Mouse (Mus musculus) CH12.LX (cell line): ENCODE measurements around the gene Marveld2. TPM values are rescaled to one million over a fixed set of nuclear protein-coding genes. Genes with fewer than 3 reads are reported as not detected.

Experiments used
- DNase-seq: peaks from one replicate; pipeline ENCODE4 v3.0.0-alpha.2; 2013; ENCODE audit errors: extremely low read depth
- H3K27ac ChIP-seq: 2 replicates; pipeline ENCODE4 v1.5.1; 2012; ENCODE audit warnings: low read depth, mild to moderate bottlenecking, control low read depth, moderate library complexity; ENCODE audit not compliant: insufficient read depth
- H3K27me3 ChIP-seq: replicated peaks from 2 replicates; pipeline ENCODE3; 2012; ENCODE audit warnings: inconsistent platforms
- H3K36me3 ChIP-seq, 2 experiments: replicated peaks in 1 of 2; 2 replicates each; pipeline versions ENCODE3 to v1.6.1; 2012; ENCODE audit warnings: inconsistent platforms in 1 of 2, low read length in 1 of 2, mild to moderate bottlenecking in 1 of 2, mixed read lengths in 1 of 2, moderate library complexity in 1 of 2; ENCODE audit not compliant: control insufficient read depth in 1 of 2, insufficient read depth in 1 of 2
- H3K4me1 ChIP-seq, 2 experiments: 2 replicates each; pipeline ENCODE4 v1.6.1; 2012; ENCODE audit warnings: inconsistent platforms in 1 of 2, moderate library complexity in 1 of 2; ENCODE audit not compliant: insufficient read depth in 2 of 2, control insufficient read depth in 1 of 2
- H3K4me2 ChIP-seq: 2 replicates; pipeline ENCODE4 v1.6.1; 2012; ENCODE audit warnings: low read depth, mild to moderate bottlenecking, control low read depth; ENCODE audit not compliant: poor library complexity, insufficient read depth, severe bottlenecking
- H3K4me3 ChIP-seq, 3 experiments: fragments of 150-350 bp in 1 of 3; sonication (generic) in 1 of 3; replicated peaks in 1 of 3; 2 replicates each; pipeline versions ENCODE3 to v1.5.1; 2011 to 2012; ENCODE audit warnings: low read depth in 2 of 3, low read length in 2 of 3, mild to moderate bottlenecking in 2 of 3, moderate library complexity in 2 of 3, control low read depth in 1 of 3, improper control_type of control experiment in 1 of 3, inconsistent platforms in 1 of 3, mixed read lengths in 1 of 3; ENCODE audit not compliant: poor library complexity in 1 of 3
- H3K79me2 ChIP-seq: replicated peaks from 2 replicates; pipeline ENCODE4 v1.6.1; 2012; ENCODE audit warnings: mild to moderate bottlenecking, moderate library complexity; ENCODE audit not compliant: control insufficient read depth, poor library complexity, insufficient read depth, severe bottlenecking; ENCODE audit errors: extremely low read depth
- H3K9ac ChIP-seq: 2 replicates; pipeline ENCODE4 v1.6.1; 2012; ENCODE audit warnings: low read depth, mild to moderate bottlenecking, control low read depth, moderate library complexity; ENCODE audit not compliant: insufficient read depth
- H3K9me3 ChIP-seq: replicated peaks from 2 replicates; pipeline ENCODE3; 2012; ENCODE audit warnings: low read length, inconsistent platforms, mixed read lengths
- CHD2 ChIP-seq: IDR thresholded peaks from 2 replicates; pipeline ENCODE4 v1.6.1; 2011; ENCODE audit warnings: low read length, improper control_type of control experiment
- CTCF ChIP-seq, 2 experiments: IDR thresholded peaks in 1 of 2; conservative IDR thresholded peaks in 1 of 2; 2 replicates each; pipeline ENCODE4 v1.5.1; 2011 to 2012; ENCODE audit warnings: low read depth in 2 of 2, low read length in 2 of 2, improper control_type of control experiment in 1 of 2, inconsistent platforms in 1 of 2, mild to moderate bottlenecking in 1 of 2, moderate library complexity in 1 of 2
- E2F4 ChIP-seq: IDR thresholded peaks from 2 replicates; pipeline ENCODE4 v1.6.1; 2011; ENCODE audit warnings: low read depth, low read length, improper control_type of control experiment; ENCODE audit not compliant: insufficient replicate concordance
- ELF1 ChIP-seq: IDR thresholded peaks from 2 replicates; pipeline ENCODE4 v1.6.1; 2014; ENCODE audit warnings: low read depth, mild to moderate bottlenecking, inconsistent platforms, low read length, improper control_type of control experiment
- EP300 ChIP-seq: IDR thresholded peaks from 2 replicates; pipeline ENCODE4 v1.6.1; 2011; ENCODE audit warnings: low read length, improper control_type of control experiment
- MAFK ChIP-seq: IDR thresholded peaks from 2 replicates; pipeline ENCODE4 v1.6.1; 2011; ENCODE audit warnings: low read length, improper control_type of control experiment; ENCODE audit not compliant: insufficient replicate concordance
- MYC ChIP-seq: IDR thresholded peaks from 2 replicates; pipeline ENCODE4 v1.6.1; 2011; ENCODE audit warnings: low read depth, mild to moderate bottlenecking, improper control_type of control experiment, low read length
- NRF1 ChIP-seq: IDR thresholded peaks from 2 replicates; pipeline ENCODE4 v1.6.1; 2014; ENCODE audit warnings: low read depth, mild to moderate bottlenecking, inconsistent platforms, low read length, improper control_type of control experiment, moderate library complexity
- PAX5 ChIP-seq: IDR thresholded peaks from 2 replicates; pipeline ENCODE4 v1.6.1; 2012; ENCODE audit warnings: low read length, inconsistent platforms, mixed read lengths
- POLR2A ChIP-seq: IDR thresholded peaks from 2 replicates; pipeline ENCODE4 v1.6.1; 2011; ENCODE audit warnings: low read depth, mild to moderate bottlenecking, improper control_type of control experiment, low read length
- TBP ChIP-seq: conservative IDR thresholded peaks from 2 replicates; pipeline ENCODE4 v1.6.1; 2011; ENCODE audit warnings: low read depth, low read length, improper control_type of control experiment
- UBTF ChIP-seq: IDR thresholded peaks from 2 replicates; pipeline ENCODE4 v1.6.1; 2012; ENCODE audit warnings: low read depth, mild to moderate bottlenecking, inconsistent platforms, low read length, improper control_type of control experiment, moderate library complexity
- USF2 ChIP-seq: conservative IDR thresholded peaks from 2 replicates; pipeline ENCODE4 v1.6.1; 2011; ENCODE audit warnings: low read depth, low read length, improper control_type of control experiment
- ZNF384 ChIP-seq: IDR thresholded peaks from 2 replicates; pipeline ENCODE4 v1.6.1; 2012; ENCODE audit warnings: low read depth, low read length, improper control_type of control experiment, inconsistent platforms
- dilution Hi-C: fragments of 300-500 bp; cut with MboI; formaldehyde crosslinking; loops from 2 replicates; pipeline ENCODE4 v1.14.3; 2020; ENCODE audit warnings: low sequenced_read_pairs; ENCODE audit not compliant: extremely low pct_unique_long_range_greater_than_20kb, extremely low pct_ligation_motif_present
- in situ Hi-C: fragments of 300-500 bp; cut with MboI; formaldehyde crosslinking; loops from 3 replicates; pipeline ENCODE4 v1.14.3; 2019; ENCODE audit warnings: low sequenced_read_pairs, low pct_ligation_motif_present, low pct_unique_long_range_greater_than_20kb, mixed read lengths
- polyA plus RNA-seq: library from polyadenylated mRNA; unstranded; fragments of >175 nt; gene quantifications from 2 replicates; pipeline ENCODE4 v1.2.1, GENCODE M21; 2012; ENCODE audit warnings: low read depth; ENCODE audit not compliant: insufficient read length
- total RNA-seq, 2 experiments: library from RNA; depleted of rRNA; stranded (reverse); fragments of 300-350 nt in 1 of 2; fragments of >200 nt in 1 of 2; gene quantifications; 2 replicates each; pipeline ENCODE4 v1.2.3; 2012 to 2014

The Marveld2 gene
- total and polyA plus RNA-seq, 3 experiments = 0.13 to 1.9 (median 0.27) TPM

DNA sequence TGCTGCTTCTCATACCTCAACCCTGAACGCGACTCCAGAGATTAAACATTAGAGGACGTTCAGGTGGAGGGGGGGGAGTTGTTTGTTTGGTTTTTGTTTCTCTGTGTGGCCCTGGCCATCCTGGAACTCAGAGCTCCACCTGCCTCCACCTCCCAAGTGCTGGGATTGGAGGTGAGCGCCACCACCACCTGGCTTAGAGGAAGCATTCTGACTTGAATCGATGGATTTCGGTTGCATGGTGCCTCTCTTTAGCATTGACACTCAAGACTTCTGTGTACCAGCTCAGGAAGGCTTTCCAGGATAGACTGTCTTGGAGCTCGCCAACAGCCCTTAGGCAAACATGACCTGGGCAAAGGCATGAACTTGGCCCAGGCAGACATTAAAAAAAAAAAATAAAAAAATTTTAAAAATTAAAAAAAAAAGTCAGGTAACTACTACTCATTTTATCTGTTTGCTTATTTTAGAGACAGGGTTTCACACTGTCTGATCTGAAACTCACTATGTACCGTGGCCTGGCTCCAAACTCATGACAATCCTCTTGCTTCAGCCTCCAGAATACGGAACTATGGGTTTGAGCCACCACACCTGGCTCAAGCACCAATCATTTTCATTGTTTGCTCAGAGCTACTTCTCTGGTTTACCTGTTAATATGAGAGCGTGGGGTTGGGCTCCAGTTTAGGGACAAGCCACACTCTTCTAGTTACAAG lies 13.6 kb downstream of the Marveld2 start:
- H3K9ac ChIP-seq = no peak overlapping the region
- TF ChIP-seq ZNF384 (no peak), NRF1 (no peak), MYC (no peak), CHD2 (no peak)
- no peak overlapping the region for H3K27ac ChIP-seq
- no peak for DNase-seq
- peaks cover 5% of the 10 kb centered on the region for H3K9me3 ChIP-seq
- no peaks in the 10 kb centered on the region for H3K36me3 ChIP-seq
- no peak overlapping the region for H3K4me2 ChIP-seq
- no peaks in the 10 kb centered on the region for H3K27me3 ChIP-seq
- H3K4me3 ChIP-seq = no peak overlapping the region
- H3K79me2 ChIP-seq = no peaks in the 10 kb centered on the region
- H3K4me1 ChIP-seq = no peaks in the 10 kb centered on the region
- in situ Hi-C loops (no loop called here), dilution Hi-C loops (no loop called here)

DNA sequence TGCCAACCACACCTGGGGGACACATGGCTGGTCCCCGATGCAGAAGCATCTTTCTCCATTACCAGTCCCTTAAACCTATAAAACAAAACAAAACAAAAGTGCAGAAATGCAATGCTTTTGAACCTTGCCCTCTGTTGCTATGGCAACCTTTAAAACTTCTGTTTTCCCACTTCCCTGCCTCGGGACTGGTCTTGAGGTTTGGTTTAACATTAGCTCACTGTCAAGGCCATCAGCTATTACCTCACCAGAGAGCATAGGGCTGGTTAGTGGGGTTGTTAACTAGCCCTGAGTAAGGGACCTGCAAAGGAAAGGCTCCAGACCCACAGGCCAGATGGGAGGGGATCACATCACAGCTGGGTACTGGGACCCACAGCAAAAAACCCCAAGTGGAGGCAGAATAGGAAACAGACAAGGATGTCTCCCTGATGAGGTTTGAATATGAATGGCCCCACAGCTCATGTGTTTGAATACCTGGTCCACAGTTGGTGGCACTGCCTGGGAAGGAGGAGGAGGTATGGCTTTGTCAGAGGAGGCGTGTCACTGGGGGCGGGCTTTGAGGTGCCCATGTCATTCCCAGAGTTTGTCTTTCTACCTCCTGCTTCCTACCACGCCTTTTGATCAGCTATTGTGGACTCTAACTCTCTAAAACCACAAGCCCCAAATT lies 14.4 kb downstream of the Marveld2 start:
- no peaks in the 10 kb centered on the region for H3K27me3 ChIP-seq
- no peaks in the 10 kb centered on the region for H3K79me2 ChIP-seq
- no peak overlapping the region for H3K4me3 ChIP-seq
- no peak overlapping the region for H3K9ac ChIP-seq
- no peaks in the 10 kb centered on the region for H3K4me1 ChIP-seq
- no peaks in the 10 kb centered on the region for H3K9me3 ChIP-seq
- dilution Hi-C loops = no loop called here
- in situ Hi-C loops = no loop called here
- DNase-seq = no peak
- H3K4me2 ChIP-seq = no peak overlapping the region
- TF ChIP-seq EP300 = no peak
- TF ChIP-seq E2F4 = no peak
- no peak for TF ChIP-seq CTCF (conservative IDR thresholded peaks at IDR 0.05 in 1 of 2, IDR thresholded peaks at IDR 0.05 in 1 of 2; ENCODE audit: low read depth in 2 of 2, low read length in 2 of 2)
- no peak for TF ChIP-seq TBP
- TF ChIP-seq ELF1 = no peak
- TF ChIP-seq MAFK = no peak
- TF ChIP-seq PAX5 = no peak
- no peak for TF ChIP-seq MYC
- TF ChIP-seq USF2 = no peak
- no peak for TF ChIP-seq POLR2A
- H3K36me3 ChIP-seq = no peaks in the 10 kb centered on the region
- no peak overlapping the region for H3K27ac ChIP-seq

DNA sequence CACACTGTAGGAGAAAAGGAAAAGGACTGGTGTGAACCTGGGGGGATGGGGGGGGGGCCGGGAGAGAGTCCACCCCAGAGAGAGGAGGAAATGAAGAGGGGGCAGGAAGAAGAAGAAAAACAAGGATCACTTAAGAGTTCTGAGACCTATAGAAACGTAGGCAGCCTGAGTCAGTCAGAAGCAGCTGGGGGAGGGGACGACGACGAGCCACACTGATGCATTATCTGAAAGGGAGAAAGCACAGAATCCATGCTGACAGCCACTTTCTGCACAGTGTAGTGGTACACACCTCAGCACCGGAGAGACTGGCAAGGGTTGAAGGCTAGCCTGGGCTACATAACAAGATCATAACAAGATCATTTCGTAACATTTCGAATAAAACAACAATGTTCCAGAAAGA lies 15.7 kb downstream of the Marveld2 start:
- H3K4me3 ChIP-seq = no peak overlapping the region
- H3K27ac ChIP-seq = no peak overlapping the region
- in situ Hi-C loops = no loop called here
- dilution Hi-C loops = no loop called here
- no peak overlapping the region for H3K4me2 ChIP-seq
- H3K9ac ChIP-seq = no peak overlapping the region
- no peaks in the 10 kb centered on the region for H3K79me2 ChIP-seq
- TF ChIP-seq PAX5 (no peak), UBTF (no peak)
- H3K27me3 ChIP-seq = no peaks in the 10 kb centered on the region
- H3K36me3 ChIP-seq = no peaks in the 10 kb centered on the region
- DNase-seq = no peak
- H3K9me3 ChIP-seq = no peaks in the 10 kb centered on the region
- H3K4me1 ChIP-seq = no peaks in the 10 kb centered on the region
